Comparison of ENCODE assay signal across 25 mouse cellular contexts in the genomic region with DNA sequence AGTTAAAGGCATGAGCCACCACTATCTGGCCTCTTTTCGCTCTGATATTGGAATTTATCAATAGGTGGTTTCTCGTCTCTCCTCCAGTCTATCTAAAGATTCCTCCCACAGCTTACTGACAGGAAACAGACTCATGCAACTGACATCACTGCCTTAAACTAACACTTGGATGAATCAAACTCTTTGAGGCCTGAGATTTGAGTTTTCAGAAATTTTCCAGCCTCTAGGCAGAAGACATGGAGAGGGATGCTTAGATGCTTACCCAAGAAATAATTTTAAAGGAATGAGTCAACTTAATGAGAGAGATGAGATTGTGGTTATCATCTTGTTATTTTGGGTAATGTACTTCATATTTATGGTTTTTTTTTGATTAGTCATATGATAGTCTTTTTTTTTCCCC. TPM values are rescaled to one million over a fixed set of nuclear protein-coding genes. Genes with fewer than 3 reads are reported as not detected.
"Had no signal": no experiment of that assay in that cellular context is flagged by ENCODE, and none has a peak within 500 bp of the region (broad histone marks: within the 10 kb centered on the region; RNA-seq: fewer than 3 reads in every experiment).

No protein-coding gene starts in this region.

- DNase-seq: kidney, adult 8-10 months; kidney, postnatal 10 days; kidney, postnatal 36 days; left cerebral cortex, postnatal 4 days; liver, postnatal 0 days; lung, embryonic 14.5 days; right cerebral cortex, adult 18-20 months; right cerebral cortex, postnatal 14 days; right cerebral cortex, postnatal 4 days; spleen, adult 18-20 months; thymus, adult 2 months; thymus, postnatal 14 days; thymus, postnatal 4 days had no signal

- H3K4me1 ChIP-seq: limb, embryonic 12.5 days; limb, embryonic 15.5 days; midbrain, embryonic 10.5 days; midbrain, embryonic 13.5 days; neural tube, embryonic 12.5 days; neural tube, embryonic 15.5 days had no signal

- H3K27ac ChIP-seq: kidney, embryonic 15.5 days; limb, embryonic 12.5 days; limb, embryonic 15.5 days; liver, embryonic 14.5 days; midbrain, embryonic 10.5 days; midbrain, embryonic 13.5 days; neural tube, embryonic 12.5 days; neural tube, embryonic 15.5 days; stomach, postnatal 0 days had no signal

- H3K36me3 ChIP-seq: kidney, embryonic 15.5 days; limb, embryonic 12.5 days; limb, embryonic 15.5 days; midbrain, embryonic 10.5 days; midbrain, embryonic 13.5 days; neural tube, embryonic 12.5 days; neural tube, embryonic 15.5 days had no signal

- ATAC-seq: liver, postnatal 0 days; lung, postnatal 0 days; midbrain, embryonic 13.5 days had no signal

- H3K9me3 ChIP-seq: kidney, embryonic 15.5 days; limb, embryonic 12.5 days; limb, embryonic 15.5 days; megakaryocyte, embryonic 14.5 days; midbrain, embryonic 10.5 days; midbrain, embryonic 13.5 days; neural tube, embryonic 12.5 days; neural tube, embryonic 15.5 days had no signal

- H3K4me2 ChIP-seq: kidney, embryonic 15.5 days; limb, embryonic 12.5 days; limb, embryonic 15.5 days; liver, embryonic 11.5 days; lung, embryonic 14.5 days; midbrain, embryonic 13.5 days; neural tube, embryonic 12.5 days; neural tube, embryonic 15.5 days had no signal

- H3K4me3 ChIP-seq: kidney, embryonic 15.5 days; limb, embryonic 12.5 days; limb, embryonic 15.5 days; megakaryocyte, embryonic 14.5 days; midbrain, embryonic 10.5 days; midbrain, embryonic 13.5 days; neural tube, embryonic 12.5 days; neural tube, embryonic 15.5 days had no signal

- H3K9ac ChIP-seq: kidney, embryonic 15.5 days; limb, embryonic 12.5 days; limb, embryonic 15.5 days; liver, embryonic 14.5 days; liver, postnatal 0 days; lung, embryonic 14.5 days; midbrain, embryonic 13.5 days; neural tube, embryonic 12.5 days; neural tube, embryonic 15.5 days had no signal

- H3K27me3 ChIP-seq: kidney, embryonic 15.5 days; limb, embryonic 12.5 days; limb, embryonic 15.5 days; midbrain, embryonic 13.5 days; neural tube, embryonic 12.5 days; neural tube, embryonic 15.5 days had no signal

RNA-seq across cellular contexts. Expression of gene Folr2, which starts 3.2 kb away (rescaled TPM):
- polyA plus RNA-seq: limb, embryonic 12.5 days had no signal

RNA-seq across cellular contexts. Expression of gene Folr1, which starts 16.8 kb away (rescaled TPM):
- polyA plus RNA-seq: limb, embryonic 12.5 days had no signal

RNA-seq across cellular contexts. Expression of gene Phox2a, which starts 35.7 kb away (rescaled TPM):
- polyA plus RNA-seq: liver, embryonic 14.5 days; liver, postnatal 0 days; lung, postnatal 0 days; thymus, adult 2 months had no signal
